Mouse (Mus musculus) embryo, embryonic 11 days (tissue): ENCODE data around the gene Fzd9.
A peak's percentile ranks its signal among the peaks of the same experiment; 100 is the strongest.

Experiments
- DNase-seq: peaks from one replicate; pipeline ENCODE4 v3.0.0-alpha.2; 2015

Gene Fzd9

DNA sequence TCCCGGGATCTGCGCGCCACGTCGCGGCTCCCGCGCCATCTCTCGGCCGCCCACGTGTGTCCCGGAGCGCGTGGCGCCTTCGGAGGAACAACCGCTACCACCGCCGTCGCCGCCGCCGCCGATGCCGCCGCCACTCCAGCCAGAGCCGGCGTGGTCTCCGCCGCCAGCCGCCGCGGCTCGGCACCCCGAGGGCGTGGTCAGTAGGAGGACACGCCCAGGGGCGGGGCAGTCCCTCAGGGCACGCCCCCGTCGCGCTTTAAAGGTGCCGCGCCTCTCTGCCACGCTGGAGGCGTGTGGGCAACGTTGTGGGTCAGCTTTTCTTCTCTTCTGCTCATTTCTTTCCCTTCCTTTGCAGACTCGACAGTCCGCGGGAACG, at the start of gene Fzd9:
Gene Fzd9, minus strand, starts transcription at position 152 of the 376 bp plus-strand sequence.
- peak; percentile 96 for DNase-seq

DNA sequence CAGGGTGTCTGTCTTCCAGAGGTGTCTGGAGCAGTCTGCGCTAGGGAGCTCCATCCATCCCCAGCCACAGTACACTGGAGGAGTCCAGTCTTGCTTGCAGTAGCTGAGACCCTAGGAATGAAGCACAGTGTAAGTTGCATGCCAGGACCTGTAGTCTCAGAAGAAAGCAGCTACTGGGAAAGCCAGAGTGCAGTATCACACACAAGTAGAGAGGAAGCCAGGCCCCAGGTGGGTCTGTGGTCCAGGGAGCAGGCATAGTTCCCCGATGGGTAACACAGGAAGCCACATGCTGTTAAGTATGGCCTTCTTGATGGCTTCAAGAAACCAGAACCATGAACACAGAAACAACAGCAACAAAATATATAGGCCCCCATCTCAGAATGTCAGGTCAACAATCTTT, 41.0 kb upstream of the Fzd9 start:
- DNase-seq = no peak

DNA sequence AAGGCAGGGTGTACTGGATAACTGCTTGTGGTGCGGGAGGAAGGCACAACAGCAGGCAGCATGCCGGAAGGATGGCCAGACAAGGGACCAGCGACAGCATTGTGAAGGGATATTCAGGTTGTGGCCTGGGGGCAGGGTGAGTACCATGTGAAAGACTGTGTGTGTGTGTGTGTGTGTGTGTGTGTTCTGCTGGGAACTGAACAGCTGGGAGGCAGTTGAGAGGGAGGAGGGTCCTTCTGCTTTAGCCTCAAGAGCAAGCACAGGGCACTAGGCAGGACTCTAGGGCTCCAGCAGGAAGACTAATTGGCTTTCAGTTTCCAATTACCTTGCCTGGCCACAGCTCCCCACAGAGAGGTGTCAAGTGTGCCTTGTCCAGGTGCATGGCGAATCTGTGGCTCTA, 40.2 kb upstream of the Fzd9 start:
- DNase-seq = peak; percentile 39

DNA sequence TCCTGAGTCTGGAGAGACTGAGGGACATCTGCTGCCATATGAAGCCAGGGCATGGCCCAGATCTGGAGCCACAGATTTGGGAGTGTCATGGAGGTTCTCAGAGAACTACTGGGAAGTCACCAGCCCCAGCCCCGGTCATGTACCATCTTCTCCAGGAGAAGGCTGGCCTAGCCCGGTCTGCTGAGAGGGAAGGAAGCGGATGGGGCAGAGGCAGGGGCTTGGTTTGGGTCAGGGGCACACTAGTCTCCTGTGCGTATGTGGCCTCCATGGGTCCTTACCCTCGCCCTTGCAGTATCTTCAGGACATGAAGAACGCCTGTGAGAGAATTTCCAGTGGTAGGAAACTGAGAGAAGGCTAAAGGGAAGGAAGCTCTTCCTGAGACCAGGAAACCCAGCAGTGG, 39.7 kb upstream of the Fzd9 start:
- no peak for DNase-seq

DNA sequence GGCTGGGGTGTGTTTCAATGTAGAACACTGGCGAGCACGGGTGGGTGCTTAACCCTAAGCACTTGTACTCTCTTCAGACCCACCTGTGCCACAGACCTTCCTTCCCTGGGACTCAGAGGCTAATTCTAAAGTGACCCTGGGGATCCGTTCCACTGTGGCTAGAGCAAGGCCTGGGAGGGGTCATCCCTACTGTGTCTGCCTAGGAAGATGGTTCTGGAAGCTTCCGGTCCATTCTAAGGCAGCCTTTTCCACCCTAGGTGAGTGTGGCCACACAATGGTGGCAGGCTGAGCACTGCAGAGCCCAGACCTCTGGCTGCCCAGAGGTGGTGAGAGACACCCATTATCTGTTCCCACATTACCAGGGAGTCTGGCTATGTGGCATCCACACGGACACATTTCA, 35.9 kb upstream of the Fzd9 start:
- DNase-seq = no peak

DNA sequence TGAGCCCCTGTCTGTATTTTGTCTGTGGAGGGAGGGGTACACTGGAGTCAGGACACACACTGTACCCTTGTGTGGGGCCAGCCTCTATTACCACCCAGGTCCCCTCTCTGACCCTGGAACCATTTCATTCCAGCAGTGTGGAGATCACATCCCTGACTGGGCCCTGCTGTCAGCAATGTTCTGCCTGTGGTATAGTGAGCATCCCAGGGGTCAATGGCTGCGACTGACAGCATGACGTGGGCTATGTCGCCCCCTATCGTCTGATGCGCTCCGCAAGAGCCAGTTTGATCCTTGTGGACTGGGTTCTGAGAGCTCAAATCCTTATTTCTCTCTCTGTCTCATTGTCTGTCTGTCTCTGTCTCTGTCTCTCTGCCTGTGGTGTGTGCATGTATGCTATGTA, 35.2 kb upstream of the Fzd9 start:
- peak; percentile 88 for DNase-seq

DNA sequence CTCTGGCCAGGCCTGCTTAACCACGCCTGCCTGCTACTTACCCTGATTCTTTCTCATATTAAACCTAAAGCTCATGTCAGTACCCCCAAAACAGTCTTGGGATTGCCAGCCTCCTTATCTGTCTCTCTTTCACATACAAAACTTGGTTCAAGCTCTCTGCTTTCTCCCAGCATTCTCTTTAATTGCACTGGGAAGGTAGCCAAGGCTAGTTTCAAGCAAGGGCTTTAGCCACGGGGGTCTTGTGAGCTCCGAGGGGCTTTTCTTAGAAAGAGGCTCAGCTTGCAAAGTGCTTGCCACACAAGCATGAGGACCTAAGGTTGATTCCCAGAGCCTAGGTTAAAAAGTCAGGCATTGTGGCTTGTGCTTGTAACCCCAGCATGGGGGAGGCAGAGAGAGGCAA, 34.2 kb upstream of the Fzd9 start:
- no peak for DNase-seq

DNA sequence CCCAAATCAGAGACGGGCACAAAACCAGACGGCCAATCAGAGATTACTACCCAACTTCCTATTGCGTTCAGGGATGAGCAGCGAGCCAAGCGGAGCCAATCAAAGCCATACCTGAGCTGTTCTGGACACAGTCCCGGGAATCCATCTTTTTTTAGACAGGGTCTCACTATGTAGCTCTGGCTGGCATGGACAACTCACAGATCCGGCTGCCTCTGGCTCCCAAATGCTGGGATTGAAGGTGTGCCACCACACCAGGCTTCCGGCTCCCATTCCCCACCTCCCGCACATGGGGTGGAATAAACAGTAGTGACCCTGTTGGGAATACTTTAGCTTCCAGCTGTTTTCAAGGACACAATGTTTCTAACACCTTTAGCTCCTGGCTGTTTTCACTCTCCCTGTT, 29.2 kb upstream of the Fzd9 start:
- DNase-seq = no peak

DNA sequence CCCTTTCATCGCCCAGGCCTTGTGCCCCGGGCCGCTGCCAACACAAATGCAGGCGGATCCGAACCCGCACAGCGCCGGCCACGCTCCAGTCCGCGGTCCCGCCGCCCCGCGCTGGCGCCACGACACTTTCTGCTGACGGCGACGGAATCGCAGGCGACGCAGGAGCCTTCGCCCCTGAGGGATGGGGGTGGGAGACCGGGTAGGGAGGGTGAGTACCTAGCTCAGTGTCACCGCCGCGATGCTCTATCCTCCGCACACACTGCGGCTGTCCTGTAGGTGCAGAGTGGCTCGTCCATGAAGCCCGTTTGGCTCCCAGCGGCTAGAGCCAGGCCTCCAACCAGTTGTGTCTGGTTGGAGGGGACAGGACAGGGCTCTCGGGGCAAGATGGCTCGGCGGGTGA, 25.6 kb upstream of the Fzd9 start:
- peak; percentile 45 for DNase-seq

DNA sequence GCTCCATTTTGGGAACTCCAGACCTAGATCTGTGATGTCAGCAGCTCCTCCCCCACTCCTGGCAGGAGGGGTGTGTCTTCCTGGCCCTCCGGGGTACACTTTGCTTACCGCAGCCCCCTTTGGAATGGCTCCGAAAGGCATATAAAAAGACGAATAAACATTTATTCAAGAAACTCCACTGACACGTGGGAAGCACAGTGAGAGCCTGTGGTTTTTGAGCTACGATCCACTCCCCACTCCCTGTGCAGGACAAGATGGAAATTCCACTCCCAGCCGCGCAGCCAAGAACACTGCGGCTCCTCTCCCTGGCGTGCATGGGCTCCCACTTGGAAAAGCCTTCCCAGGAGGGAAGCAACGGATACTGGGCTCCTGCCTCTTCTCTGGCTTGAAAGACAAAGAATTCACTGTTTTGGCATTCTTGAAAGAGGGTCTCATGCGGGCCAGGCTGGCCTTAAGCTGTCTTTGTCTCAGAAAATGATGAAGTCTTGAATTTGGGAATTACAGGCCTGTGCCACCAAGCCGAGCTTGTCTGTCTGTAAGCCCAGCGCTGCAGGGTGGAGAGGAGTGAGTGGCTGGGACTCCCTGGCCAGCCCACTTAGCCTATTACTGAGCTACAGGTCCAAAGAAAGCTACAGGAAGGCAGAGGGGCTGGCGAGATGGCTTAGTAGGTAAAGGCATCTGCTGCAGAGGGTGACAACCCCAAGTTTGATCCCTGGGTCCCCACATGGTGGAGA, 23.8 kb upstream of the Fzd9 start:
- peak; percentile 54 for DNase-seq

DNA sequence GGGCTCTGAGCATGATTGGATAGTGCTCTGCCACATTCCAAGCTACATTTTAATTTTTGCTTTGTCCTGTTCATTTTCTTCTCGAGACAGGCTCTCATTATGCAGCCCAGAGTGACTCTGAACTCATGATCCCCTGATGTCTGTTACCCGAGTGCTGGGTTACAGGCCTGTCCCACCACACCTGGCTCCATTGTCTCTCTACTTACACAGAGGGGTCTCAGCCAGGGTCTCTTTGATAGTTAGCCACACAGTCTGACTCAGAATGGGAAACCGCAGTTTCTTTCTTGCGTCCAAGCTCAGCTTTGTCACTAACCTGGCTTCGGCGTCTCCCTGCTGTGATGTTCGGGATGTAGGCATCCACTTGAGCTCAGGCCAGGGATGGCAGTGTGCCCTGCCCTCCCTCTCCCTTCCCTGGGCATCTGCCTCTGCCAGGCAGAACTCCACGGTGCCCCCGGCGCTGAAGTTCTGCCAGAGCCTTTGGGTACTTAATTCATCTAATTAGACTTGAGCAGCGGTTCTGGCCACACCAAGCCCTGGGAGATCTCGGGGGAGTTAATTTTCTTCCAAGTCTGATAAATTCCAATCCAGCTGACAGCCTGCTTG, 20.6 kb upstream of the Fzd9 start:
- DNase-seq = no peak

DNA sequence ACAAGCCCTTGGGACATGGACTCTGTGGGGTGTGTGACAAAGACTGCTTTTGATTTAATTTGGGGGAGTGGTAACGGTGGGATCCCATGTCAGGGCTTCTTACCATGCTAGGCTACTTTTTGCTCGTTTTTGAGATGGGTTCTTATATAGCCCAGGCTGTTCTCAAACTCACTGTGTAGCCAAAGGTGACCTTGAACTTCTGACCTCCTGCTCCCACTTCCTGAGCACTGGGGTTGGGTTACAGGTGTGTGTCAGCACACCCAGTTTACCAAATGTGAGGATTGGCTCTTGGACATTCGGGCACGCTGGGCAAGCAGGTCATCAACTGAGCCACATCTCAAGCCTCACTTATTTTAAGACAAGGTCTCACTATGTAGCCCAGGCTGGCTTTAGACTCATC, 19.3 kb upstream of the Fzd9 start:
- DNase-seq = no peak

DNA sequence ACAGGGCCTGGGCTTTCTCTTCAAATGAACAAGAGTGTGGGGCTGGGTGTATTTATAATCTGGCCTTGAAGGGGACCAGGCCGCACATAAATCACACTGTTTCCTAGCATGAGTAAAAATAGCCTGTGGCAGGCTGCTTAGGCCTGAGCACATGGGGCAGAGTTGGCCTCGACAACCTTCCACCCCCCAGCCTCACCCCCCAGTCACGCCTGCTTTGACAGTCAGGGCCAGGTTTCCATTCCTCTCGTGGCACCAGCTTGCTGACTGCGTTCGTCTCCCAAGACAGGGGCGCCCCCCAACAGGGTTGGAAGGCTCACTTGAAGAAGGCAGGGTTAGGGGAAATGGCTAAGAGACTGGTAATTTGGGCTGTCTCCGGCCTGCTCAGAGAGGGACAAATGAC, 18.4 kb upstream of the Fzd9 start:
- DNase-seq = no peak

DNA sequence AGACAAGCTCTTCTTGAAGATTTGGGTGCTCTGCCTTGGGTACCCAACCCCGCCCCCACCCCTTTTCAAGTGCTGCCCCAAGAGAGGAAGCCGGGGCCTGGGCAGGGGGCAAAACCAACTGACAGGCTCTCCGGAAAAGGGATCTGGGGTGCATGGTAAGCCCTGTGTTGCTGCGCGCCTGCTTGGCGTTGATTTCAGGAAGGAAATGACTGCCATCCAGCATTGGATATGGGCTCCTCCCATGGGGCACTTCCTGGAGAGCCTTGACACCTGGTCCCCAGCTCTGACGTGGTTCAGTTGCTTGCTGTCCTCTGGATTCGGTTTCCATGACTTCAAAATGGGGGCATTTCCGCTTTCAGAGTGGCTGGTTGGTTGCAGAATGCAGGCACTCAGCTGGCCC, 13.5 kb upstream of the Fzd9 start:
- peak; percentile 57 for DNase-seq

DNA sequence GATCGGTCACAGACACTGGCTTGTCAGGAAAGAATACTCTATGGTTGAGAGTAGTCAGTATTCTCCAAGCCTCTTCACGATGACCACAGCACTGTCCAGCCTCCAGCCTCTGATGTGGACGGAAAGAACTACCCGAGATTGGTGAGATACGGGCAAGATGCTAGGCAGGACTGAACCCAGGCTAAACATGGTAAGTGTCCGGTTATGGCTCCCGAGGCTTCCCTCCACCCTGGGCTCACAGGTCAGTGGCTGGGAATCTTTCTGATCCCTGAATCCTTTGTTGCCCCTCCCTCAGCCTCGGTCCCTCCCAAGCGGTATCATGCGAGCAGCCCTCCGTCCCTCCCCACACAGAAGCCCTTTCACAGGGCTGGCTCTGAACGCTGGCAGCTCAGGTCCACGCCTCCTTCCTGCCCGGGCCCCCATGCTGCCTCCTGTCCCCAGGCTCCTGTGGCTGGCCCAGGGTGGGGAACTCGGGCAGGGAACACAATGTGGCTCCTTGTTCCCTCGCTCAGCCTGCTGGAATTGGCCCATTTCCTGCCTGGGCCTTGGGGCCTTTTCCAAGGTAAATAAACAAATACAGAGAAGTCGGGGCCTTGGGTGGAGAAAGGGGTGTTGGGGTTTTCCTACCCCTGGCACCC, 13.0 kb upstream of the Fzd9 start:
- DNase-seq = peak; percentile 74

DNA sequence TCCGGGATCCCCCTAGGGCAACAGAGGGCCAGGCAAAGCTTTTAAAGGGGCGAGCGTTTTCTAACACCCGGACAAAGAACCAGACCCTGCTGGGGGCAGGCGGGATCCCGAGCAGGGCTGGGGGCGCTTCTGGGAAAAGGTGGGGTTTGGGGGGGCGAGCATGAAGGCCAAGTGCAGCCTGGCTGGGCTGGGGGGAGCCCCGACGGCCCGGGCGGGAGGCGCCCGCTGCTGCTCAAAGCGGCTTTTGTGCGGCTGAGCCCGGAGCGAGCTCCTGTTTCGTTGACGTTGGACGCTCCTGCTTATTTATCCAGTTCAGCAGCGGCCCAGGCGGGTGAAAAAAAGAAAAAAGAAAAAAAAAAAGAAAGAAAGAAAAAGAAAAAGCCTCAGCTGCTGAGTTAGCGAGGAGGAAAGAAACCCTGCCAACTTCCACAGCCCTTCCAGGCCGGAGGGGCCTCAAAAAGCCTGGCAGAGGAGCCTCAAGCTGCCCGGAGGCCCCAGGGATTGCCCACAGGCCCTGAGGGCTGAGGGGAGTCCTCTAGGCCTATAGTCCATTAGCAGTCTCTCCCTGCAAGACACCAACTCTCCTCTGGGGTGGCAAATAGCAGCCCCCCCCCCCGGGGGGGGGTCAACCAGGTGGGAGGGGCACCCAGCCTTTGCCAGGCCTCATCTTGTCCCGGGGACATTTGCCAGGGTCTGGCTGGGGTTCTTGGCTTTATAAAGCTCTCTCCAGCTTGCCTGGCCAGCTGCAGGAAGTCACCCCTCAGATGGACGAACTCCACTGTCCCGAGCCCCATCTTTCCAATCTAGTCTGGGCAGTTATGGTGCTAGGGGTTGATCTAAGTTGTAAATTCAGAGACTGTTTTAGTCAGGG, 7.5 kb upstream of the Fzd9 start:
- DNase-seq = peak; percentile 70

DNA sequence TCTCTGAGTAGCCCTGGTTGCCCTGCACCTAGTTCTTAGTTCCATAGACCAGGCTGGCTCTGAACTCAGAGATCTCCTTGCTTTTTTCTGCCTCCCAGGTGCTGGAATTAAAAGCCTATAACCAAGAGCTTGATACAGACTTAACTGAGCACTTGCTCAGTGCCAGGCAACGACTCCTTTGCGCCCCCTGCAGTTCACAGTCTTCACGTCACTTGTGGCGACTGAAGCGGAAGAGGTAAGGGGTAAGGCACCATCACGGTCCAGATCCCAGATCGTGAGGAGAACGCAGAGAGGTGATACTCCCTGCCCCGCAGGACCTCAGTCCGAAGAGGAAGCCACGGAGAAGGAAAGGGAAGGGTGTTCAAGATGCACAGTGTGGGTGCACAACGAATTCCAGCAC, 6.5 kb upstream of the Fzd9 start:
- no peak for DNase-seq

DNA sequence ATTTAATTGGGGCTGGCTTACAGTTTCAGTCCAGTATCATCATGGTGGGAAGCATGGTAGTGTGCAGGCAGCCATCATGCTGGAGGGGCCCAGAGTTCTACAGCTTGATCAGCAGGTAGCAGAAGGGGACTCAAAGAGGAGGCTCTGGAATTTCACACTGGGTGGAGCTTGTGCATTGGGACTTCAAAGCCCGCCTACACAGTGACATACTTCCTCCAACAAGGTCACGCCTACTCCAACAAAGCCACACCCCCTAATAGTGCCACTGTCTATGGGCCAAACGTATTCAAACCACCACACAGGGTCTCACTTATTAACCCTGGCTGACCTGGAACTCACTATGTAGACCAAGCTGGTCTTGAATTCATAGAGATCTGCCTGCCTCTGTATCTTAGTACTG, 5.1 kb upstream of the Fzd9 start:
- no peak for DNase-seq

DNA sequence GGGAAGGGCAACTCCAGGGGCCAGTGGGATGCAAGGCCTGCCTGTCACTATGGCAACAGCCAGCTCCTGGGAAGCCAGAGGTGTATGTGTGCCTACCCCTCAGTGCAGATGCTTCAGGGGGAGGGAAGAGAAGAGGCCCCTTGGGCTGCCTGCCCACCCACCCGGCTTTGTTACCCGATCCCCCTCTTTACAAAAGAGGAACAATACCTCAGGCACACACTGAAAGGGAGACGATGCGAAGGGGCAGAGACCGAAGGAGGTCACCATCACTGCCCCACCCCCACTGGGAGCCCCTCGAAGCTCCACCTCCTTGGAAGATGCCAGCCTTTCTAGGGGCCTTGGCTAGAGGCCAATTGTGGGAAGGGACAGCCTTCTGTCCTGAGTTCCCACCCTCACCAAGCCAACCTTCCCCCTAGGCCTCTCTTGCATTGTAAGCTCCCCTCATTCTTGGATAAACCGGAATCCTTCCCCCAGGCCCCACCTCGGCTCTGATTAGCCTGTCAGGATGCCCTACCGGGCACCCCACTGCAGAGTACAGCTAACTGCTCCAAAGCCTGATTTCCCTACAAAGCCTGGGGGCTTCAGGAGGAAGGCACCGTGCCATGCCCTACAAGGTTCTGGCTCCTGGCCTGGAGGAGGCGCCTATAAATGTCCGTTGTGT, 2.8 kb upstream of the Fzd9 start:
- peak; percentile 90 for DNase-seq

DNA sequence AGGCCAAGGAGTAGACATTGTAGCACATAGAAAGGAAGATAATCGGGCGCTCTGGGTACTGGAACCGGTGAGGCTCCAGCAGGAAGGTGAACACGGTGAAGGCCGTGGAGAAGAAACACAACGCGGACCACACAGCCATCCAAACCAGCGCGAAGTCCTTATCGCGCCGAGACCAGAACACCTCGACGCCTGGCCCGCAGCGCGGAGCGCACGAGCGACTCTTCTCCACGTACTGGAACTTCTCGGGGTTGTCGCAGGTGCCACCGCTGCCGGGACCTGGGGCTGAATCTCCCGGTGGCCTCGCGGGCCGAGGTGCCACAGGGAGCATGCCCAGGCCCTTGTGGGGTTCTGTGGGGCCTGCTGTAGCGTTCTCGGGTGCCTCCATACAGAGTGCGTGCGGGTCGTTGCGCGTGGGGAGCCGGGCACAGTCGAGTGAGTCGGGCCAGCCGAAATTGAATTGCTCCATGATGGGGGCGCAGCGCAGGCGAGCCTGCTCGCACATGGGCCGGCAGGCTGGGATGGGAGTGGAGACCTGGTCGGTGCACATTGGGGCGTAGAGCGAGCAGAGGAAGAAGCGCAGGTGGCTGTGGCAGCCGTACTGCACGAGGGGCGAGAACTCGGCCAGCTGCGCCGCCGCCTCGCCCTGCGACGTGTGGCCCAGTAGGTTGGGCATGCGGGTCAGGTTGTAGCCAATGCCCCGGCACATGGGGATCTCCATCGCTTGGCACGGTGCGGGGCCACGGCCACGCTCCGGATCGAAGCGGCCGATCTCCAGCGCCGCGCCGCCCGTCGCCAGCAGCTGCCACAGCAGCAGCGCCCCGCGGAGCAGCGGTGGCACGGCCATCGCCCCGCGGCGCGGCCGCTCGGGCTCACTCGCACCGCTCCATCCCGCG, 598 bp downstream of the Fzd9 start:
- no peak for DNase-seq

DNA sequence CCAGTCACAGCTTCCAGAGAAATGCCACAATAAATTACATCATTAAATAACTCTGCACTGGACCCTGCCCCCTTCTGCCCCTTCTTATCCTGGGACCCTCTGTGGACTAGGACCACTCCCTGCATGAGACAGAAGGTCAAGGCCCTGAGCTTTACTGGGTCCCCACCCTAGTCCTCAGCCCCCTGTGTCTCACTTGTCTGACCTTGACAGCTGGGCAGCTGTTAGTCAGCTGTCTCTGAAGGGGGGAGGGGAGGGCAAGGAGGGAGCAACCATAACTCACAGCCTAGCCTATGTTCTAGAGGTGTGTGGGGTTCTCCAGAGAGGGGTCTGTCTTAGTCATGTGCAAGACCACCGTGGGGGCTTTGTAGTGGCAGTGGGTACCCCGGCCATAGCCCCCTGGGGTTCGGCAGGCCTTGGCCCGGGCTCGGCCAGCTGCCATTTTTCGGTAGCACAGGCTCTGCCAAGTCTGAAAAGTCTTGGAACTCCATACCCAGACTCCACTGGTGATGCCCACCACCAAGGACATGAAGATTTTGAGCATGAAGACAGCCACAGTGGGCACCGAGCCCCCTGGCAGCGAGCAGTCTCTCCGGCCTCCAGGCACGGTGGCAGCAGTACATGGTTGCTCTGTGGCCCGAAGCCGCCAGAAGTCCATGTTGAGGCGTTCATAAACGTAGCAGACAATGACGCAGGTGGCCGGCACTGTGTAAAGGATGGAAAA, 1.9 kb downstream of the Fzd9 start:
- no peak for DNase-seq
